Mouse (Mus musculus) spleen, adult 2 months (tissue): ENCODE results near the gene Kank1. TPM values are rescaled to one million over a fixed set of nuclear protein-coding genes. Genes with fewer than 3 reads are reported as not detected.

Experiments used
- DNase-seq, 2 experiments: peaks; one replicate each; pipeline versions ENCODE4 v3.0.0 to v3.0.0-alpha.2; 2012 to 2021; ENCODE audit warnings: low spot score in 2 of 2, low read depth in 1 of 2
- H3K27ac ChIP-seq: fragments of 200-500 bp; 2 replicates; pipeline ENCODE4 v1.5.1; 2012; ENCODE audit warnings: low read length, inconsistent platforms; ENCODE audit not compliant: insufficient read depth
- H3K27me3 ChIP-seq: fragments of 200-500 bp; 2 replicates; pipeline ENCODE4 v1.6.1; 2012; ENCODE audit warnings: mild to moderate bottlenecking, moderate library complexity, low read length, inconsistent platforms; ENCODE audit not compliant: control insufficient read depth, insufficient read depth
- H3K36me3 ChIP-seq: fragments of 200-500 bp; 2 replicates; pipeline ENCODE4 v1.6.1; 2012; ENCODE audit warnings: mild to moderate bottlenecking, low read length, inconsistent platforms; ENCODE audit not compliant: control insufficient read depth, insufficient read depth
- H3K4me1 ChIP-seq: fragments of 200-500 bp; 2 replicates; pipeline ENCODE4 v1.6.1; 2011; ENCODE audit warnings: inconsistent platforms; ENCODE audit not compliant: control insufficient read depth, insufficient read depth, insufficient read length
- H3K4me3 ChIP-seq: fragments of 200-500 bp; 2 replicates; pipeline ENCODE4 v1.5.1; 2011; ENCODE audit warnings: mild to moderate bottlenecking, inconsistent platforms; ENCODE audit not compliant: insufficient read depth, insufficient read length; ENCODE audit errors: extremely low read depth
- CTCF ChIP-seq: fragments of 200-500 bp; IDR thresholded peaks from 2 replicates; pipeline ENCODE4 v1.5.1; 2011; ENCODE audit warnings: mild to moderate bottlenecking, inconsistent platforms; ENCODE audit not compliant: insufficient read depth, insufficient read length, insufficient replicate concordance; ENCODE audit errors: extremely low read depth
- POLR2A ChIP-seq: fragments of 200-500 bp; IDR thresholded peaks from 2 replicates; pipeline ENCODE4 v1.6.1; 2011; ENCODE audit warnings: low read depth, low read length, inconsistent platforms
- WGBS: fragments of 180-500 bp; shearing (Covaris S2); methylation state at CpG from one replicate; pipeline ENCODE4 v1.1.7; 2018; 5-methylcytosine and 5-hydroxymethylcytosine counted together
- polyA plus RNA-seq: library from polyadenylated mRNA; depleted of rRNA; stranded (reverse); fragments of >200 nt; gene quantifications from 2 replicates; pipeline ENCODE4 v1.2.3, GENCODE M21; 2012

Gene Kank1
- polyA plus RNA-seq, 1 experiment: 4.9 TPM

DNA sequence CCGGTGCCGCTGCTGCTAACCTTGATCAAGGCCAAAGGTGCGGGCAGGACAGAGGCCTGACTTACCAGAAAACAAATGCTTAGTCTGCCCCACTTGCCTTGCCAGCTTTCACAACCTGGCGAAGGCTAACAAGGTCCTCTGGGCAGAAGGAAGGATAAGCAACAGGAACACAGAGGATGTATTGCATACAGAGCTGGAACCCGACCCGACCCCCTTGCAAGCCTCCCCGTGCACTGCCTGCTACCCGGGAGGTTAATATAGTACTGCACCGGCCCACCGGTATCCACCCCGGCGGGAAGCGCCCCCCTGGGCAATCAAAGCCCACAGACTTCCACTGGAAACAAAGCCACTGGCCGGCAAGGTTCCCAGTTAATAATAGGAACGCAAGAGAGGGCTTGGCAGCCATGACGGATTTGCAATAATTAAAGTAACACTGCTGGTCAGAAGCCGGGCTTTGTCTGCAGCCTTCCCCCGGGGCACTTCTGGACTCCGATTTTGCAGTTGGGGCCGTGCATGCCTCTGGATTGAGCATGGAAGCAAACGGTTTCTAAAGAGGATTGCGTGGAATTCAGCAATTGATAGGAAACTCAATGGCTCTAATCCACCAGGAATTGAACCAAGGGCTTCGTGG is 28.9 kb upstream of the Kank1 start:
- H3K4me3 ChIP-seq: no peak overlapping the region
- 36% methylated on average over 23 of the region's 23 CpGs for WGBS
- no peak overlapping the region for H3K27ac ChIP-seq
- H3K27me3 ChIP-seq: no peaks in the 10 kb centered on the region
- TF ChIP-seq POLR2A (no peak), CTCF (no peak)
- H3K36me3 ChIP-seq: peaks cover 4% of the 10 kb centered on the region
- no peaks in the 10 kb centered on the region for H3K4me1 ChIP-seq
- no peak for DNase-seq

GRCm38 (mm10) chr19:25208596-25209110 is 28.1 kb upstream of the Kank1 start:
- Histone ChIP-seq H3K4me1 (no peaks in the 10 kb centered on the region), H3K27me3 (no peaks in the 10 kb centered on the region), H3K4me3 (no peak overlapping the region), H3K27ac (no peak overlapping the region), H3K36me3 (no peaks in the 10 kb centered on the region)
- 87% methylated on average over 11 of the region's 11 CpGs for WGBS
- TF ChIP-seq POLR2A (no peak), CTCF (no peak)
- no peak for DNase-seq

GRCm38 (mm10) chr19:25220611-25221010 is 16.2 kb upstream of the Kank1 start:
- H3K27ac ChIP-seq: no peak overlapping the region
- no peak for TF ChIP-seq CTCF
- TF ChIP-seq POLR2A: no peak
- DNase-seq: no peak
- no peaks in the 10 kb centered on the region for H3K4me1 ChIP-seq
- H3K27me3 ChIP-seq: no peaks in the 10 kb centered on the region
- H3K36me3 ChIP-seq: no peaks in the 10 kb centered on the region
- 76% methylated on average over 2 of the region's 2 CpGs for WGBS
- H3K4me3 ChIP-seq: no peak overlapping the region

GRCm38 (mm10) chr19:25221964-25222640 is 14.7 kb upstream of the Kank1 start:
- WGBS: 75% methylated on average over 9 of the region's 9 CpGs
- Histone ChIP-seq H3K4me3 (no peak overlapping the region), H3K27ac (no peak overlapping the region), H3K36me3 (no peaks in the 10 kb centered on the region), H3K27me3 (no peaks in the 10 kb centered on the region), H3K4me1 (no peaks in the 10 kb centered on the region)
- DNase-seq: no peak
- TF ChIP-seq CTCF (no peak), POLR2A (no peak)

GRCm38 (mm10) chr19:25230058-25230974 is 6.5 kb upstream of the Kank1 start:
- no peaks in the 10 kb centered on the region for H3K36me3 ChIP-seq
- H3K27me3 ChIP-seq: 0 out of 2 replicates have a peak, but pooled peaks cover 1% of the 10 kb centered on the region
- no peaks in the 10 kb centered on the region for H3K4me1 ChIP-seq
- 83% methylated on average over 4 of the region's 4 CpGs for WGBS
- no peak for DNase-seq
- H3K27ac ChIP-seq: no peak overlapping the region
- no peak for TF ChIP-seq POLR2A
- no peak for TF ChIP-seq CTCF
- H3K4me3 ChIP-seq: no peak overlapping the region

GRCm38 (mm10) chr19:25230975-25231334 is 5.8 kb upstream of the Kank1 start:
- Histone ChIP-seq H3K27ac (no peak overlapping the region), H3K27me3 (0 out of 2 replicates have a peak, but pooled peaks cover 1% of the 10 kb centered on the region), H3K36me3 (no peaks in the 10 kb centered on the region), H3K4me3 (no peak overlapping the region), H3K4me1 (no peaks in the 10 kb centered on the region)
- 92% methylated on average over 4 of the region's 4 CpGs for WGBS
- TF ChIP-seq POLR2A: no peak
- TF ChIP-seq CTCF: no peak
- no peak for DNase-seq
